Mouse (Mus musculus) MEL-GATA-1-ER (cell line): ENCODE results near the gene Ghrhr.

Experiments
- DNase-seq: peaks from one replicate; pipeline ENCODE4 v3.0.0-alpha.2; 2012; ENCODE audit warnings: low read depth; ENCODE audit errors: extremely low read depth

The Ghrhr gene

DNA sequence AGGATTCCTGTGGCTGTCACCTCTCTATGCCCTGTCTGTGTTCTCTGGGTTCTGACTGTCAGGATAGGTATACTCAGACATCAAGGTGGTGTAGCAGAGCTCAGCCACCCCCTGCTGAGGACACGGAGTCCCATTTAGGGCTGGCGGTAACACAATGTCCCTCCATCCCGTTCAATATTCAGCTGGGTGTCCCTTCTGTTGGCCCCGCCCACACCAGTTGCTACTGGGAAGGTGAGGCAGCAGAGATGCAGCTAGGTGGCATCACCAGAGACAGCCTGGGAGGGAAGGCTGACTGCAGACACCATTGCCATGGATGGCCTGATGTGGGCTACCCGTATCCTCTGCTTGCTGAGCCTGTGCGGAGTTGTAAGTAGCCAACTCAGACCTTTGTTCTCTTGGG, at the start of gene Ghrhr:
Gene Ghrhr, plus strand, starts transcription at position 220 of the 400 bp plus-strand sequence.
- DNase-seq: no peak

DNA sequence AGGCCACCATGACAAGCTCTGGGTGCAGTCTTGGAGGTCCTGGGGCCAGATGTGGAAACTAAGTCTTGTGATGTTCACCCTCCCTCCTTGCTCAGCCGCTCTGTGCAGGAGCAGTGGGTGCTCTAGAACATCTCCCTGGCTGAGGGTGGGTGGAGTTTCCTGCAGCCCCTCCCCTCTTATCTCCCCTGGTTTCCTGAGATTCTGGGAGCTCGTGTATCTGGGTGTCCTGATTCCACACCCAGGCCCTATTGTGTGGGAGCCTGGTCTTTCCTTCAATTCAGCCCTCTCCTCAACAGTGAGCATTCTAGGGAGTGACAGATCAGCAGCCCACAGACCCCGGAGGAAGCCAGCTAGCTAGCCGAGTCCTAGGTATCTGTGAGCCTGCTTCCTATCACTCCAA, 49.8 kb upstream of the Ghrhr start:
- DNase-seq: peak; percentile 61

DNA sequence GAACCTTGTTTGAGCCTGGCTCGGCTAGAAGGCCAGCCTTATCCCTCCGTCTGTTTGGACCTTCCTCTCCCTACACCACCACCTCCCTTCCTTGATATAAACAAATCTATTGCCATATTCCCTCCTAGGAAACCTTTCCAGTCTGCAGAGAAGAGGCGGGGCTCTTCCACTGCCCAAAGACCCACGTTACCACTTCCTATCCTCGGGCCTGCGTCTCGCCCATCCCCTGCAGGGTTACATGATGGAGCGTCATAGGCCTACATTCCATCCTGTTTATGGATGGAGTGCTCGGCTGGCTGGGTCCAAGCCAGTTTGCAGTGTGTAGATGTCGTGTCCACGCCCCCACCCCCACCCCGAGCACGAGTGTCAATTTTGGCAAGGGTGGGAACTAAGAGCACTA, 48.8 kb upstream of the Ghrhr start:
- no peak for DNase-seq

DNA sequence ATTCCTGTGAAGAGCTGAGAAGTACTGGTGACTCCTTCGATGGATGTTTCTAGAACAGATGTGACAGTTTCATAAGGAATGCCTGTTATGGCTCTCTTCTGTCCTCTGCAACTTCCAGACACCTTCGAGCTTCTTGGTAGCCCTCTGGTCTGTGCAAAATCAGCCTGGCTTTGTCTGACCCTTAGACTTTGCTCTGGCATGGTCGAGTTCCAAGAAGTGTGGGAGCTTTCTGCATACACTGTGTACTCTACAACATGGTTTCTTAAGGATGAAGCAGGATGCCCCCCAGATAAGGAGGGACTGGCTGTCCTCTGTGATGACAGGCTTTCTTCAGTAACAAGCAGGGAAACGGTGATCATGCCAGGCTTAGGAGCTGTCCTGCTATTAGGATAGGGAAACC, 47.9 kb upstream of the Ghrhr start:
- DNase-seq: no peak

- no peak for DNase-seq
Measured at GRCm38 (mm10) chr6:55331315-55331714, 44.8 kb upstream of the Ghrhr start.

DNA sequence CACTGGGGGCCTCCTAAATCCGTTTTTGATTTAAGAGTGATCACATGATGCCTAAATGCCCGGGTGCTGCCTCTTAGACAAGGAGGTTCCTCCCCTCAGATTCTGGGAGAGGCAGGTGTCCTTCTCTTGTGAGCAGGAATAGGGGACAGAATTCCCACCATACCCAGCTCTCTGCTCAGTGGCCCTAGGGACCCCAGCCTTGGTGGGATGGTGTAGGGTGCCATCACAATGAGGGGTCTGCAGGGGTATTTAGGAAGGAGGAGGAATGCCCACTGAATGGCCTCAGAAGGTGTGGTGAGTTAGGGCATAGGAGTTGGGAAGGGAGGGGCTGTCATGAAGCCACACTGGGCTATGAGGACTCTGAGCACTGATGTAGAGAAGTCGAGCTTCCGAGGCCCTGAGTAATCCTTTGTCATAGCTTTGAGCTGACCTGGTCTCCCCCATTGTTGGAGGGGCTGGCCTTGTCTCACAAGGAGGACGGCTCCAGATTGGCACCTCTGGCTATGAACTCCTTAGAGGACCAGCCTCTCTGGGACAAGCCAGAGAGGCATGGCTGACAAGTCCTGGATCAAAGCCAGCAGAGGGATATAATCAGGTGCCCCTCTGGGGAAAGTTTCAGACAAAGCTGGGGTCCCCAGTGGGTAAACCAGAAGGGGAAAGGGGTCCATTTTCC, 43.9 kb upstream of the Ghrhr start:
- DNase-seq: no peak

DNA sequence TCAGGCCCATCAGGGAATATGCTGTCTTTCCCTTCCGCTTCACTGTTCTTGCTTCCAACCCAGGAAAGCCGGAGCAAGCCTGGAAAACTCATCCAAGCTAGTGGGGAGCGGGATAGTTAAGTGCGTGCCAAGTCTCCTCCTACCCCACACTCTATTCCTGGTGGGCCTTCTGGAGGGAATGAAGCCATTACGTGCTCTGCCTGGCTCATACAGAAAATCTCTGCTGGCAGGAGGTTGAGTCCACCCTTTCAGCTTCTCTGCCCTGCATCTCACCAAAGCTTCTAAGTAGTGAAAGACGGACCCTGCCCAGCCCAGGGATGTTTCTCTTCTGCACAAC, 43.4 kb upstream of the Ghrhr start:
- DNase-seq: no peak

GRCm38 (mm10) chr6:55335989-55336514, 40.0 kb upstream of the Ghrhr start, which contains the start of gene Aqp1:
Aqp1 (plus strand) TSS chr6:55336432.
- DNase-seq: peak; percentile 85

DNA sequence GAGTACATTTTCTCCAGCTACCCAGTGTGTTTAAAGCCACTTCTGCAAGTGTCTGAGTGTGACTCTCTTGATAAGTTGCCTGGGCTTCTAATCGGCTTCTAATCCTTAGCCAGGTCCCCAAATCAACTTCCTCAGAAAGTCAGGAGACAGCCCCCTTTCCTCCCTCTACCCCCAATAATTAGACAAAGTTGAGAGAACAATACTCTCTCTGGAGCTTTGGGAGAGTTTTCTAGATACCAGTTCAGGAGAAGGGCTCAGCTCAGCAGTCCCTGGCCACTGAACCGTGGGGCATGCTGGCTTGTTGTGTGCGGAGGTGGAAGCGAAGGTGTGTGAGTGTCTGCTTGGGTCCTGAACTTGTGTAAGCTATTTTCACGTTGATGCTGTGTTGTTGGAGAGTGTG, 38.9 kb upstream of the Ghrhr start:
- DNase-seq: peak; percentile 83

DNA sequence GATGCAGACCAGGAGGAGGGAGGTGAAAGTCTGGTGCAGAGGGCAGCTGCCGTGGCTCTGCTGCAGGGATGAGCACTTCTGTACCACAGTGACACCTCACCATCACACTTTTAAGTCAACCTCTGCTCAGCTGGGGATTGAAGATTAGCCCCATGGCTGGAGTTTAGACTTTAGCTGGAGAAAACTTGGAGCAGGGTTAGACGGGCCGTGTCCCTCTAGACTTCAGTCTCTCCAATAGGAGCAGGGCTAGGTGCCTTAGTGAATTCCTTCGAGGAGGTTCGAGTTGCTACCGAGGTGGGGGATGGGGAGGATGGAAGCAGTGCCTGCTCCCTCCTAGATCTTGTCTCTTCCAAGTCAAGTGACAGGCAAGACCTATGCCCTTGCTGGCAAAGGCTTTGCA, 38.0 kb upstream of the Ghrhr start:
- no peak for DNase-seq

DNA sequence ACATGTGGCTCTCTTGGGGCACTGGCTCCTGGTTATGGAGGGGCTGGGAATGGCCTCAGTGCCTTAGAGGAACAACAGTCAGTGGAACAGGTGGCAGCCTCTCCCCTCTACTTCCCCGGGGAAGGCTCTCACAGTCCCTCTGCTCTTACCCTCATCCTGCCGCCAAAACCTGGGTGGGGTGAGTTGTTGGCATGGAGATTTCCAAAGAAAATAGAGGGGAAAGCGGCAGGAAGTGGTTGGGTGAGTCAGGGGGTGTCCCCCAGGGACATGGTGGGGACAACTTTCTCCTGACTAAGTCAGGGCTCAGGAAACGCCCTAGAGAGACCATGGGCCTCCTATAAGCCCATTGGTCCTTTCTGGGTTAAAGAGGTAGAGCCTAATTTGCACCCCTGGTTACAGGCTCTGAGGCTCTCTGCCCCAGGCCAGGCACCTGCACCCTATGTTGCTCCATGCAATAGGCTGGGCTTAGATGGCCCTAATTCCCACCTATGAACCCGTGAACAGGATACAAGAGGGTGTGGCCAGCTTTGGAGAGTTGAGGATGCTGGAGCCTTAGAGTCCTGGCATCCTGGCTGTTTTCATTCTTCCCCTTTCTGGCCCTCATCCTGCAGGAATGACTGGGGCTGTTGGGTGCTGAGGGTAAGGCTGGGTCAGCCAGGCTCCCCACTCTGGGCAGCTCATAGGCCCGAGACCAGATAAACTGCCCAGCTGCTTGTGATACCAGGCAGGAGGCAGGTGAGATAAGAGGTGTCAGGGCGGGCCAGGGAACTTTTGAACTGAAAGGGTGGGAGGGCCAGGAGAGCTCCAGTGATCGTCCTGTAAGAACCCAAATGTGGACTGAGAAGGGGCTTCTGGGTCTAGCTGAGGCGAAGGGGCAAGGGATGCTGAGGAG, 36.9 kb upstream of the Ghrhr start:
- no peak for DNase-seq

DNA sequence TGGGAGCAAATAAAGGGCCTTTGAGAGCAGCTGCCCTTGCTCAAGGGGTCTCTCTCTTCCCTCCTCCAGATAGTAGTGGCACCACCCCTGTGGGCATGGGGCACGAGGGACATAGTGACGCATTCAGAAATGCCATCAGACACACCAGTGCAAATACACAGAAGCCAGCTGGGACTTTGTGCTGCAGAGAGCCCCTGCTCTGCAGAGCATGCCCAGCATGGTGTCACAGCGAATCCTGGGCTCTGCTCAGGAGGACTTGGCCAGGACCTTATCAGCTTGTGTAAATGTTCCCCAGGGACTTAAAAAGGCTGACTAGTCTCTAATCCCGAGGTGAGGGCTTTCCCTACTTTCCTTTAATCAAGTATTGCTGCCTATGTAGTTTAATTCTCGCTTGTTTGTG, 34.4 kb upstream of the Ghrhr start:
- no peak for DNase-seq

GRCm38 (mm10) chr6:55342328-55342727, 33.8 kb upstream of the Ghrhr start:
- DNase-seq: no peak

DNA sequence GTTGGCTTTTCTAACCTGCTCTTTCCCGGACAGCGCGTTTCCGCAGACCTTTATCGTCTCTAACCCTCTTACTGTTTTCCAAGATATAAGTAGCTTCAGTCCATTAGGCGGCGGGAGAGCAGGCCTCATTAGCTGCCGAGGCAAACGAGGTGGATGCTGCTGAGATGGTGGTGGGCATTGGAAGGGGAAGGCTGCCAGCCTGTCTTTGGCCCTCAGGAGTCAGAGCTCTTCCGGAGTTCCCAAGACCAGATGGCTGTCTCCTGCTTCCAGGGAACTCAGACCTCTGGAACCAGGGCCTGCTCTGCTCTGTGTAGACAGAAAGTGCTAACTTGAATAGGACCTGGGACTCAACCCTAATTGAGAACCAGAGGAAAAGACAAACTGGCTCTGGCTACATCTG, 32.6 kb upstream of the Ghrhr start:
- no peak for DNase-seq

DNA sequence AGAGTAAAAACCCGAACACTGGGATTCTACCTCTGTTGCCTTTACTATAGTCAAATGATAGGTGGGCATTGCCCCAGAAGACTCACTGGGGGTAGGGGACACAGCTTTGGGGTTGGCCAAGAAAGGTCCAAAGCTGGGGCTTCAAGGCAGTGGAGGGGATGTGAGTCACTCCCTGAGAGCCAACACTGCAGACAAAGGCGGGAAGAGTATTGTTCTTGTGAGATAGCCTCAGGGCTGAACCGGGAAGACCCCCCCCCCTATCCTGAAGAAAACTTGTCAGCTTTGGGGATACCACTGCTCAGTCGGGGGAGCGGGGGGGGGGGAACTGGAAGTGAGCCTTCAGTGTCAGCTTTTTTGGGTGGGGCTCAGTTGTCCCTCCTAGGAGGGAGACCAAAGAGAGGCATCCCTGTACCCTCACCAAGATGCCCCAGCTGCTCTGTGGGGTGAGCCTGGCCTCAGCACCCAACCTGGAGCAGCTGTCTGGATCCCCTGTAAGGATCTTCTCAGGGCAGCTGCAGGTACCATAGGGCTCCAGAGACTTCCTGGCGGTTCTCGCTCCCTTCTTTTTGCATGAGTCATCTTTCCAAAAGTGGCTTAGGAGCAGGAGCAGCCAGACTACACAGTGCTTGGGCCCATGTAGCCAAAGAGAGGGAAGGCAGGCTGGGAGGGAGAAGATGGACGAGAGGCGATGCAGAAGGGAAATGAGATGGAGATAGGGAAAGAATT, 31.6 kb upstream of the Ghrhr start:
- no peak for DNase-seq

DNA sequence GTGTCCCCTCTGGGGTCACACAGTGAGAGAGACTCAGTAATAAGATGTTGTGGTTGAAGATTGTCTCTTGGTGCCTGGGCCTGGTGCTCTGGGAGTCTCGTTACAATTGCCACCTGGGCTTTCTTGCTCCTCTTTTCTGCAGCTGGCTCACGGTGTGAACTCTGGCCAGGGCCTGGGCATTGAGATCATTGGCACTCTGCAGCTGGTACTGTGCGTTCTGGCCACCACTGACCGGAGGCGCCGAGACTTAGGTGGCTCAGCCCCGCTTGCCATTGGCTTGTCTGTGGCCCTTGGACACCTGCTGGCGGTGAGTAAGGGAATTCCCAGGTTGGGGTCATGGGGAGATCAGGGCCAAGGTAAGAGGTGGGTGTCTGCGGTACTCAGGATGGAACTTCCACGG, 30.8 kb upstream of the Ghrhr start:
- no peak for DNase-seq

DNA sequence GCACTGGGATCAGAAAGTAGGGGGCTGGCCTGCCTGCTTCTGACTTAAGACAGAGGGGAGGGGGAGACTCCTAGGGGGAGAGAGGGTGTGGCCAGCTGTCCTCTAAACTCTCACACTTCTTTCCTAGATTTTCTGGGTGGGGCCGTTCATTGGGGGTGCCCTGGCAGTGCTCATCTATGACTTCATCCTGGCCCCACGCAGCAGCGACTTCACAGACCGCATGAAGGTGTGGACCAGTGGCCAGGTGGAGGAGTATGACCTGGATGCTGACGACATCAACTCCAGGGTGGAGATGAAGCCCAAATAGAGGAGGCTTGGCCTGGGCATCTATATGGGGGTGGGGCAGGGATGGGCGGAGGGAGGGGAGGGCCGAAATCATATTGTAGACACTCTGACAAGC, 29.6 kb upstream of the Ghrhr start:
- DNase-seq: no peak

- DNase-seq: no peak
Measured at GRCm38 (mm10) chr6:55347711-55348571, 28.2 kb upstream of the Ghrhr start.

DNA sequence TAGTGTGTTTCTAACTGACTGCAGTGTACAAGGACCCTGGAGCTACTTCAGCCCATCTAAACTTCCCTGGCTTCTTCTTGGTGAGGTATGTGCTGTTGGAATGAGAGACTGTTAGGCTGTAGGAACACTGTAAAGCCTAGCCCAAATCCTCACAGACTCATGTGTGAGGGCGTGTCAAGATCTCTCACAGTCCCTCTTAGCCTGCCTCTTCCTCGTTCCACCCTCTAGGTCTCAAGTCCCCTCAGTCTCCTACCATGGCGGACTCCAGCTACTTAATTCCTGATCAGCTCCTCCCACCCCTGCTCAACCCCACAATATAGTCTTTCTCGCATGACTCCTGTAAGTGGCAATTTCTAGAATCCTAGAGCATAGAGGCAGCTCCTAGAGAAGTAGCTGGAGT, 26.9 kb upstream of the Ghrhr start:
- no peak for DNase-seq

GRCm38 (mm10) chr6:55350383-55350952, 25.6 kb upstream of the Ghrhr start:
- no peak for DNase-seq

DNA sequence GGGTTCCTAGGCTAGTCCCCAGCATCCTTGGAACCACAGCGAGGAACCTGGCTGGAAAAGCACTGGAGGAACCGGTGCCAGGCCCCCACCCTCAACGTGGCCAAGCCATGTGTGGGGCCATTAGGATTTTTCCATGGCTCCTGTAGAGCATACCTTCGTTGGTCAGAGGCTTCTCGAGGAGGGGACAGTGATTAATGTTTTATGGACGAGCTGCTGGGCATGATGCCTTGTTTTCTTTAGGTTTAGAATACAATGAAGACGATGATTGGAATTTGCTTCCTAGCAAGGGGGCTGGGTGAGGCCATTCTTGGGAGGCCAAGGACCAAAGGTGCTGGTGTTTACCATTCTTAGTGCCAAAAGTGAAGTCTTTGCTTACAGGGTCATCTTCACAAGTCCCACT, 24.4 kb upstream of the Ghrhr start:
- no peak for DNase-seq
